Mouse (Mus musculus): ENCODE results near the gene Elmo3.
"Not testable (repeated sequence)": the region's sequence is repeated elsewhere in the genome, so short reads cannot be mapped to it uniquely, and the experiment has no call there.

- TF ChIP-seq CTCF (IDR thresholded peaks at IDR 0.05; ENCODE audit: low read depth), result peak; percentile 38
- TF ChIP-seq EP300 (optimal IDR thresholded peaks at IDR 0.05), result not testable (repeated sequence)
These were observed 13.6 kb upstream of the Elmo3 start for GRCm38 (mm10) chr8:105291802-105292201.

All from stomach, postnatal 0 days (tissue).